Mouse (Mus musculus) left cerebral cortex, postnatal 25 days (tissue): ENCODE measurements around the gene Bcl2a1b. TPM values are rescaled to one million over a fixed set of nuclear protein-coding genes. Genes with fewer than 3 reads are reported as not detected.
"Not testable (repeated sequence)": the region's sequence is repeated elsewhere in the genome, so short reads cannot be mapped to it uniquely, and the experiment has no call there.

Experiments used
- DNase-seq, 2 experiments: peaks; one replicate each; pipeline ENCODE4 v3.0.0; 2022; ENCODE audit warnings: low spot score in 2 of 2, mixed read lengths in 1 of 2
- intact Hi-C: fragments of 180-260 bp; cut with DNase I; formaldehyde crosslinking; loops from one replicate; pipeline ENCODE4 v1.15.1; 2025
- total RNA-seq, 2 experiments: library from RNA; stranded (reverse); gene quantifications; 2 replicates each; pipeline ENCODE4 v1.2.3; 2021

The Bcl2a1b gene
- total RNA-seq, 2 experiments from 2014 or later, result 0.87 to 1.5 TPM

GRCm38 (mm10) chr9:89237131-89237530 lies 38.1 kb downstream of the Bcl2a1b start:
- intact Hi-C loops, DNase-seq: not testable (repeated sequence)

- not testable (repeated sequence) for DNase-seq
Observed at GRCm38 (mm10) chr9:89238976-89239505, 40.0 kb downstream of the Bcl2a1b start.

GRCm38 (mm10) chr9:89240516-89241019 lies 41.6 kb downstream of the Bcl2a1b start:
- intact Hi-C loops, DNase-seq: not testable (repeated sequence)

More at GRCm38 (mm10) chr9:89238976-89239505, 40.0 kb downstream of the Bcl2a1b start:
- intact Hi-C loops, result not testable (repeated sequence)

- DNase-seq, result no peak
- intact Hi-C loops, result no loop called here
Observed at GRCm38 (mm10) chr9:89253400-89253799, 54.4 kb downstream of the Bcl2a1b start.

GRCm38 (mm10) chr9:89256556-89257335 lies 57.7 kb downstream of the Bcl2a1b start:
- DNase-seq, result no peak
- intact Hi-C loops, result no loop called here

Other genes with a start within 250 kb of the Bcl2a1b start
- gene Bcl2a1a, start 242.3 kb upstream of the Bcl2a1b start, total RNA-seq, result under 1 TPM in 1 of 2 experiments, not detected in 1; 0.57 TPM
- gene Trim43b, start 106.4 kb upstream of the Bcl2a1b start, total RNA-seq, result under 1 TPM; 0.18 TPM
- gene Gm29094, start 170 bp downstream of the Bcl2a1b start, total RNA-seq, result not detected
- gene Mthfs, start 11.5 kb downstream of the Bcl2a1b start, total RNA-seq, result 10 to 100 TPM; 30.4 to 42.3 TPM